Mouse (Mus musculus) monocyte, adult 2 months (primary cell): Measurements from ENCODE around the gene Scn7a.

Source experiments
- DNase-seq, 2 experiments: peaks; one replicate each; pipeline ENCODE4 v3.0.0; 2022; ENCODE audit warnings: low spot score in 2 of 2, low read depth in 1 of 2

The Scn7a gene

DNA sequence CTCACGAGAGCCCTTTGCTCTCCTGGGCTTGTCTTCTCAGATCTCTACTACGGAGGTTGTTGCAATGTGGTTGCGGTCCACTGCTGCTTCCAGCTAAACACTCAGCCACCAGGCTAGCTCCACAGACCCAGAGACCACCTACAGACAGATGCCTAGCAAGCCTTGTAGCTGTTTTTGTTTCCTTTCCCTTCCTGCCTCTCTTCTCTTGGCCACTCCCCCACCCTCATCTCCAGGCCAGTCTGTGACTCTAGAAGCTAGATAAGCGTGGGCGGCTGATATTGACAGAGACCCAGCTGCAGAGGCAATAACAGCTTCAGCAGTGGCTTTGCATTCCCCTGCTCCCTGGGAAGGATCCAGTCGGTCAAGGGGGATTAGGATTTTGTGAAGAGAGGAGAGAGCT is at the start of gene Scn7a:
TSS of gene Scn7a (minus strand) at position 150 of the 400 bp plus-strand sequence.
- DNase-seq, result no peak

DNA sequence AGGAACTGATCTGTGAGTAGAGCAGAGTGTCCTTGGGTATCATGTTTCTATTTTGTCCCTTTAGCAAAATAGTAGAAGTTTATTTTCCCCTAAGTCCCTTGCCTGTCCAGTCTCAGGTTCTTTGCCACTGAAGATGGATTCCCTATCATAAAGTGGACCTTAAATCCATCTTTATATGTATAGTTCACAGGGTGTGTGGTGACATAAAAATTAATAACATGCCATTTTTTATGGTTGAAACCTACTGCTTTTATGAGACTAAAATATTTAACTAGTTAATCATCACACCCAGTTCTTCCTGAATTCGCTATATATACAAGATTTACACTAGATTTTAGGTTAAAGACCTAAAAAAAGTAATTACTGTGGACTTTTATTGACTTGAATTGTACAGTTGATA is 43.0 kb upstream of the Scn7a start:
- DNase-seq, result no peak

DNA sequence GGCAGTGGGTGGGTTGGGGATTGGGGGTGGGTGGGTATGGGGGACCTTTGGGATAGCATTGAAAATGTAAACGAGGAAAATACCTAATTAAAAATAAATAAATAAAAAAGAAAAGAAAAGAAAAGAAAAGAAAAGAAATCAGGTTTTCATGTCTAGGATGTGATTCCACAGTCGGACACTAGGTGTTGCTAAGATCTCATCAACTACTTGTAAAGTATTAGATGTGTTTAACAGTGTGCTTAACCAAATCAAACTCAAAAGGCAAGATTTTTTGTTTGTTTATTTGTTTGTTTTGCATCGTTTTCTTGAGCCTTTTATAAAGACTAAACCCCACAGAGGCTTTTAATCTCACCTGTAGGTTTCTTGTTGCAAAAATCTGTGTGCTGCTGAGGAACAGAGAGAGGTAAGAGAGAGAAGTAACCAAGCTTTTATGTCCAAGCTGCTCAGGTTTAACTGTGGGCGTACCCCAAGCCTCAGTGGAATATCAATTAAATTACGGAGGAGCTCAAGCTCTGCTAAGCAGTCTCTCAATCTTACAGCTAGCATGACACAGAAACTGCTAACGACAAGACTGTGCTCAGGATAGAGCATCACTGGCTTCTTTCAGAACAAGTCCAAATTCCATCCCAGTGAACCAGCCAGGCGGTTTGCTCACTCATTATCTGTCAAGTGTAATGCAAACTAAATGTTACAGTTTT is 35.3 kb upstream of the Scn7a start:
- DNase-seq, result no peak

DNA sequence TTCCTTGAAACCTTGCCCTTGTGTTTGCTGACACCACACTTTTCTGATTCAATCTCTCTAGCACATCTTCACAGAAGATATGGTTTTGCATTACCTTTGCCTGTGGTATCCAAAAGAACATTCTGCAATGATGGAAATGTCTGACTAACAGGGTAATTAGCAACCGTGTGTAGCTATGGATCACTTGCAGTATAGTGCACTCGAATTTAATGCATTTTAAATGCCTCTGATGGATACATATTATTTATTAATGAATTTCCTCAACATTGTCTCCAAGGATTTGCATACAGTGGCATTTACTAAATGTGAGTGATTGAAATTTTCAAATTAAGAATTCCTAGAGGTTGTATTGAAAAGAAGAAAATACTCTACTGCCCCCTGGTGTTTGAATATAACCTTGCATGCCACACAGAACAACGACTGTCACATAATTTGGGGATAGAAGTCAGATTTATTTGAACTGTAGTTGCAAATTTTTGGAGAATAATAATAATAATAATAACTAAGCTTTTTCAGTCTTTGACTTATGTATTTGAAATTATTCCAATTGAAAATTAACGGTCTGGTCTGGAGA is 15.0 kb upstream of the Scn7a start:
- no peak for DNase-seq

DNA sequence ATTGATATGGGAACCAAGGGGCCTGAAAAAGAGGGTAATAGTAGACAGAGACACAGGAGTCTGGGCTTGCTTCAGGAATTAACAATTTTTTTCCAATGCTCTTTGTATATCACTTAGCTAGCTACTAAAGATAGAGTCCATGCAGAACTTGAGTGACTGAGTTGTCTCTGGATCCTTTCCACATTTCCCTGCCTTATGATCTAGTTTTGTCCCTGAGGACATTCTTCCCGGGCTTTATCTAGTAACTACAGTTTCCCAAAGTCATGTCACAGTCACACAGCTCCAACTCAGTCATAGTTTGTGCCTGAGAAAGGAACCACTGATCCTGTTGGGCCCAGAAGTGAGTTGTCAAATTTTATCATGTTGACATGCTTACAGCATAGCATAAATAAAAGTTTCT is 12.8 kb upstream of the Scn7a start:
- no peak for DNase-seq

DNA sequence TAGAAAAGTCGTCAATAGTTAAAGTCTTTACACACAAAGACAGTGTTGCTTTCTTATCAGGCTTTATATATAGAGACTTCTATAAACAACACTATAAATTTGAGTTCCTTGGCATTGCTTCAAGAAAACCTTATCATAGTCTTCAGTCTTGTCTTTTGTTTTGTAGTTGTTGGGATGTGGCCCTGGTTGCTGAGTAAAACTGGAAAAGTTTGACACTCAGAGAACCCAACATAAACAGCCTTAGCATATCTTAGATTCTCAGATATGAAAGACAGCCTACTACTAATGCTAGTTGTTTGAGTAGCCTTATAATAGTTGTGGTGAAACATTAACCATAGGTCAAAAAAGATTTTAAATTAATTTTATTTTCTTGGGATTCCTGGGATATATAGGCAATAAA is 6.9 kb upstream of the Scn7a start:
- DNase-seq, result no peak

DNA sequence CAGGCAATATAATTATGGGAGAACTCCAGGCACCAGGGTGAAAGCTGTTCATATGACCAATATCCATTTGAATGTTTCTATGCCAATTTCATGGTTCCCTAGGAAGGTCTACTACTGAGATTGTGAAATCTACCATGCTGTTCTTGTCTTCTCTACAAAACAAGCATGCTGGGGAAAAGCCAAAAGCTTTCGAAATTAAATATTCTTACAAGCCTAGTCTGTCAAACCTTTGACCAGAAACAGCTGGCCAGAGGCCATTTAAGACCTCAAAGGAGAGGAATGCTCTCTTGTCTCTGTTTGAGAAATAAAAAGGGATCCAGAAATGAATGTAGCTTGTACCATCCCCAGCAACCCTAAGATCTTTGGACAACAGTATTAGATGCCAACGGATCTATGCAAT is 3.8 kb downstream of the Scn7a start:
- no peak for DNase-seq

DNA sequence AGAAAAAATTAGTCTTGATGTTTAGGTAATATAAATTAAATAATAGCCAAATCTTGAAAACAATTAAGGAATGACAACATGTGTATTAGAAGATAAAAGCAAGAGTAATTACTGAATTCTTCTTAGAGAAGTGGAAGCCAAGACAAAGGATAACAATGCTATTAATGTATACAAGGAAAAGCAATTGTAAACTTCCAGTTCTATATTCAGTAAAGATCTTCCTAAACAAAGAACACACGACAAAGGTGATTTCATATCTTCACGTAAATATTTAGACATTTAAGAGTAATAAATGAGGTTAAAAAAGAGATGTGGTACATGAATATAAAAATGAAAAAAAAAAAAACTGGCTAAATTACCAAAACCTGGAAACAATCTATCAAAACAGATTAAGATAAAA is 16.7 kb downstream of the Scn7a start:
- DNase-seq, result no peak

DNA sequence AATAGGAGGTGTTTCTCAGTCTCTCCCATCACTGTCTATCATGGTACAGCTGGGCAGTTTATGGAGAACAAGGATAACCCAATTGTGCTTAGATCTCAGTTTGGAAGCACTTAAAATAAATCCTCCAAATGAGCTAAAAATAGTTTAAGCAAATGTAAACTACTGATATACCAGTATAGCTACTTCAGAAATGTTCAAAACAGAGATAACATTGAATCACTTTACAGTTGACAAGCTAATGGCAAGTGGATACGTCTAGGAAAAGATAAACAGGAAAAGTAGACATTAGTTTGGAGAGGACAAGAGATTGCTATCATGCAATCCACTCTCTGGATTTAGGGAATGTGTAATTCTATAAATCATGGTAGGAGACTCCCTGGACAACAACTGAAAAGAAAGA is 19.5 kb downstream of the Scn7a start:
- DNase-seq, result no peak

DNA sequence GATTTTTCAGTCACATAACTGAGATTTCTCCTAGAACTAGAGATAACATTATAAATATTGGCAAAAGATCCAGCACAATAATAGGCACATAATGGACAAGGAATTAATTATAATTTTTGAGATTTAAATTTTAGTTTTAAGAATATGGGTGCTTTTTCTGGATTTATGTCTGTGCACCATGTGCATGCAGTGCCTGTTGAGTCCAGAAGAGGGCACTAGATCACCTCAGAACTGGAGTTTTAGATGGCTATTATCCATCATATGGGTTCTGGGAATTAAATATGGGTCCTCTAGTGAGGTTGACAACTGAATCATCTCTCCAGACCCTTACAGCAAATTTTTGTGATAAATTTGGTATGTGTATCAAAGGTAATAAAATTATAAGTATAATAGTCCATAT is 21.8 kb downstream of the Scn7a start:
- DNase-seq, result no peak

DNA sequence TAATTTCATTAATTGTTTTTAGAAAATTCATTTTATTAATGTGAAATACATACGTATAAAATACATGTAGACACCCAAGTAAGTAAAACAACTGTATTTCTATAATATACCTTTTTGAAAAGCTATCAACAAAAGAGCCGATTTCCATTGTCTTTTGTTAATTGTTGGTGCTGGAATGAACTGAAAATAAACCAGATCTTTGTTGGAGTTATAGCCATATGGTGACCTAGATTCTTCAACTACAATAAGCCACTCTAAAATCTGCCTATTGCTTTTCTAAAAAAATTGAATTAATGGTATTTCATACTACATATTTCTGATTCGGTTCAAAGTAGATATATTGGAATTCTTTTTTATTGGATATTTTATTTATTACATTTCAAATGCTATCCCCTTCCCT is 56.7 kb downstream of the Scn7a start:
- no peak for DNase-seq

DNA sequence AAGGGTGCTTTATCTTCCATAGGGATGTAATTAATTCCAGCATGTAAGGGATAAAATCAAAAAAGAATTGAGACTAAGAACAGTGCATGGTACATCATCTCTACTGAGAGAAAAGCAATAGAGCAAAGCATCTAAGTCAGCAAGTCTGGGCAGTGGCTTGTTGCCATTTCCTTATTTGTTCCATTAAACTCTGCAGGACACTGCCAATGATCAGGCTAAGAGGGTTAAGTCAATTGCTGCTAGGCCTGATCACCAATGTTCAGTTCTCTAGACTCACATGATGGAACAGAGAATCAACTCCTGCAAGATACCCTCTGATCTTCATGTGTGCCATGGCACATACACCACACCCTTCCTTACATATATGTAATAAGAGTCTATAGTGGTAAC is 57.1 kb downstream of the Scn7a start:
- DNase-seq, result no peak

DNA sequence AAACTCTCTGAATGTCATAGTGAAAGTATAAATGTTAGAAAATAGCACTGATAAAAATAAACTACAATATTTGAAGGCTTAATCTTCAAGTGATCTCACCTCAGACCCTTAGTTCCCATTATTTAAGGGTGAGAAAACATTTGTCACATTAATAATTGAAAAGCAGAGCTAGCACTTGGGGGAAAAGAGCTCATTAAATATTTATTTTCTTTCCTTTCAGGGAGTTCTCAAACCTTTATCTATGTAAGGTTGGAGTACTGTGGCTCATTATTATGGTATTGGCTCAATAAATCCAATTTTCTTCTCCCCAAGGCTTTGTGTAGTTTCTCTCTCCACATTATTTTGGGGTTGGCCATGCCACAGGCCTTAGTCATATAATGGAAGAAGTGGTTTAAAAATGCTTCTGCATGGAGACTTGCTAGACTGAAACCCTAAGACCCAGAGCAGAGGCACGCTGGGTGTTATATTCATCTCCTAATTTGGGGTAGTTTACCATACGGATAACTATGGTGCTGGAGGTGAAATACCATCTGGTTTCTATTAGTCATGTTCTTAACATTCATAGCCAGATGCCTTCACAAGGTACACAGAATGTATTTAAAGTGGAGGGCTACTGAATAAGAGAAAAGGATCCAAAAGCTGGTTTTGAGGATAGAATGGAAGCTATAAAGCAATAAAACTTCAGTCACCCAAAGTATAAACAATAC is 57.7 kb downstream of the Scn7a start:
- no peak for DNase-seq

DNA sequence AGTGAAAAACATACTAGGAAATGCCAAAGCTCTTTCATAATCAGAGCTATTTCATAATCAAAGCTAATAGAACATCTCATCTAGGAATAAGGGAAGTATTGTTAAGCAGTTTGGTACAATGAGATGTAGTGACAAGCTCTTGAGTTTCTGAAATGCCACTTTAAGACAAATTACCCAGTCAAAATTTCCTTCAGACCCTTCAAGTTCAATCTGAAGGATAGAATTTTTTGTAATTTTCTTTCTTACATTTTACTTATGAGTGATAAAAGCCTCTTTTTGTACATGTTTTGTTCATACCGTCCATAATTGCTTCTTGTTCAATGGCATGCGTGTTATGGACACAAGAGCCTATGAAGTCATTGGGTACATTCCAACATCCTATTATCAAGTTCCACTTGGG is 72.6 kb downstream of the Scn7a start:
- no peak for DNase-seq

DNA sequence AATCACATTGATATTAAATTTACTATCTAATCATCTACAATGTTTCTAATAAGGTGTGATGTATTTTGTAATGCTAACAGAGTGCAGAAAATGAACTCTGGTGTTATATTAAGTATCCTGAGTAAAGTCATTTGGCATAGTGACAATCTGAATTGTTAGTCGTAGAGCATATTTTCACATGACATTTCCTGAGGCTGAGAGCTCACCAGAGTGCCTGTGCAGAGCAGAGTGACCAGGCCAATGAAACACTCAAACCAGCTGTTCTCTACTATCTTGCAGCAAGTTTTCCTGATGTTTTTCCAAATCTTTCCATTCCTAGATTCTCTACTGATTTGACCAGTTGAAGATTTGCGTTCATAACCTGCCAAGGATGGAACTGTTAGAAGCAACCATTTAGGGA is 92.4 kb downstream of the Scn7a start:
- no peak for DNase-seq

DNA sequence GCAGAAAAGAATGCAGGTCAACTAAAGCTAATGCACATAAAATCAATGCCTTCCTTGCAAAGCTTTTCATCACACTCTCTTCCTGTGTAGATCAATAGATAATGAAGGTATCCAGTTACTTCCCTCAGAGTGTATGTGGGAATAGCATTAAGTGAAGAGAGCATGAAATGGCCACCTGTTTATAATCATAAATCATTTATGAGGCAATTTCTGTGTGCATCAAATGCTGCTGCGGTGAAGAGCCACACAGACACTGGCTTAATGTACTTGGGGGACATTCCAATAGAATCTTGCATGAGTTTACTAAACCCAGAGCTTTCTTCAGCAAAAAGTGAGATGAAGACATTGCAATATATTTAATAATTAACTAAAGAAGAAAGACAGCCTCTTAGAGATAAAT is 122.7 kb downstream of the Scn7a start:
- DNase-seq, result no peak

DNA sequence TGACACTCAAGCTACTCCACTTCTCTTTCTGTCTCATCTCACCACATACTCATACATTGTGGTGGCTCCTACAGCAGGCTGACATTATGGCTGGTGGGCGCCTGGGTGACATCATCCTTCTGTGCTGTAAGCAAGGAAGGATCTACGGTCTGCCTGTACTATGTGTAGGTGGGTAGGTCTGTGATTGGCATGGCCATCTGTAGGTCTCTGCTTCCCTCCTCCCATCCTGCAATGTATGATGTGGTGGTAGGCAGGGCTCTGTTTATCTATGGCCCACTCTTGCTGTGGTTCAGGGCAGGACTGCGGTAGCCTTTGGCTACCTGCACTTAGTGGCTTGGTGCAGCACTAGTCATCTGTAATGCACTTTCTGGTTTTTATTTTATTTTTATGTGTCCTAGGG is 128.3 kb downstream of the Scn7a start:
- DNase-seq, result no peak

DNA sequence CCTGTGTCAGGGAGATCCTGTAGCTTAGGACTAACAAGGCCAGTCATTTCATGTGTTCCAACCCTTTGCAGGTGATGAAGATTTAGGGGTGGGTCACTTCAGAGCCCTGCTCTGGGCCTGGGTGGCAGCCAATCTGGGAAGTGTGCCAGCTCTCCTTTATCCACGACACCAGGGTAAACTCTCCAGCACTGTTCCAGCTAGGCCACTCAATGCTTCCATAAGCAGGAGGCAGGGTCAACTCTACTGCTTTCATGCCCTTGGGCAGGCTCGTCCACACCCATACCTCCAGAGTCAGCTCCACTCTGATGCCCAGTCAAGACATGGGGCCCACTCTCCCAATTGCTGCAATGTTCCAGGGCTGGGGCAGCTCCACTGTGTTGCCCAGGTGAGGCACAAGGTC is 129.3 kb downstream of the Scn7a start:
- DNase-seq, result no peak

DNA sequence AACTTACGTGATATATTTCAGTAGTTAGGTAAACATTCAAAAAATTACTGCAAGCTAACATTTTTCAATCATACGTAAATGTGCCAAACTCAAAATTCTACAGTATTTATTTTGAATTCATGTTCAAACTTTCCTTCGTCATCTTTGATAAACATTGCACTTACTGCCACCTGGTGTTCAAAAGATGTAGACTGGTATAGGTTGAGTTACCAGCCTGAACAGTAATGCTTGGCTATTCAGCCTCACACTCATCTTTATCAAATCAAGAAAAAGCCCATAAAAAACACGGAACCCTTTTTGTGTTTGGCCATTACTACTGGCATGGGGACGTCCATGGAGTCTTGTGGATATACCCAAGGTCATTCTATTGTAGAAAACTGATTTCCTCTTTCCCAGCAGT is 140.3 kb downstream of the Scn7a start:
- no peak for DNase-seq

DNA sequence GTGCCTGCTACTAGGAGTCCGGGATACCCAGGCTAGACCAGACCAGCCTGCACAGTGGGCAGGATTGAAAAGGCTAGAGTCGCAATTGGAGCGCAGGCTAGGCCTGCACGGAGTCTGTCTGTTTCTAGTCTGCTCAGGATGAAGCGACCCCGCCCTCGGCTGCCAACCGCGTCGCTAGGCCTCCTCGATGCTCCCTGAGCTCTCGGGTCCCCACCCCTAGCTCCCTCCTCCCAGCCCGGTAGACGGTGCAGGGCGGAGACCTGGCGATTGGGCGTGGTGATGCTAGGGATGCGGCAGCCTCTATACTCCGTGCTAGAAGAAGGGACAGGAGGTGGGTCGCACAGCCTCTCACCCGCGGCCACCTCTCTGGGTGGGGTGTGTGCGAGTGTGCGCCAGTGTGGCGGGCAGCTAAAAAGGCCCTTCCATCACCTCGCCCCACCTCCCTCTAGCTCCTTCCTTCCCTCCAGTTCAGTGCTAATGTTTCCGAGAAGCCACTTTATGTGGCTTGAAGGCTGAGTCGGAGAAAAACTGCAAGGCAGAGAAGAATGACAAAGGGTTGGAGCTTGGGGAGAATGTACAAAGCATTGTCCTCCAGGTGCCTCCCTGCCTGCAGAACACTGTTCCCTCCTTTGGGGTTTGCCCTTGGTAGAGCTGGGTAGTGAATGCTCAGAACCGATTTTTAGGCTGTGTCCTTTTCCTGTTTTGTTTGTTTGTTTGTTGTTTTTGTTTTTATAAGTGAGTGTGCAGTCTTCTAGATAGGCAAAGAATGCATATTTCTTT is 149.9 kb downstream of the Scn7a start, which contains the start of gene Scn9a:
TSS of gene Scn9a (minus strand) at position 383 of the 780 bp plus-strand sequence.
- no peak for DNase-seq

DNA sequence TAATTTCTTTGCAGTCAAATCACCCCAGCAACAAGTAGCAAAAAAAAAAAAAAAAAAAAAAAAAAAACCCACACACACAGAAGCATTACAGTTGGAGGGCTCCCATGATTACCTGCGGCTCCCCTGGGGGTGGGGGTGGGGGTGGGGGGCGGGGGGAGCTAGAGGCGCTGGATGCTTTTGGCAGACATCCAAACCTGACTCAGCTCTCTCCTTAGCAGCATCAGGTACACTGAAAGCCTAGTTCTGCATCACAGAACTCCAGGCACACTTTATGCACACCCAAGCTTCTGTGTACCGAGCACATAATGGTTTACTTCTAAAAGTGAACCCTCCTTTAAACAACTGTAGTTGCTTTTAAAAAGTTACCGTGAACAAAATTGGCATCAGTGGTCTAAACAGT is 152.0 kb downstream of the Scn7a start:
- DNase-seq, result no peak
